Mouse (Mus musculus) thymus, adult 2 months (tissue): ENCODE results near the gene Magea5. TPM values are rescaled to one million over a fixed set of nuclear protein-coding genes. Genes with fewer than 3 reads are reported as not detected.
"Not testable (repeated sequence)": the region's sequence is repeated elsewhere in the genome, so short reads cannot be mapped to it uniquely, and the experiment has no call there.

ENCODE experiments used
- DNase-seq: peaks from one replicate; pipeline ENCODE4 v3.0.0; 2021
- H3K27ac ChIP-seq: fragments of 200-500 bp; 2 replicates; pipeline ENCODE4 v1.5.1; 2012; ENCODE audit warnings: low read length, control low read depth; ENCODE audit not compliant: control insufficient read depth, insufficient read depth
- H3K27me3 ChIP-seq: fragments of 200-500 bp; 2 replicates; pipeline ENCODE4 v1.6.1; 2012; ENCODE audit warnings: mild to moderate bottlenecking, low read length, moderate library complexity, mixed read lengths; ENCODE audit not compliant: control insufficient read depth, insufficient read depth
- H3K36me3 ChIP-seq: fragments of 200-500 bp; 2 replicates; pipeline ENCODE4 v1.6.1; 2012; ENCODE audit warnings: mild to moderate bottlenecking, low read length, moderate library complexity; ENCODE audit not compliant: control insufficient read depth, insufficient read depth
- H3K4me1 ChIP-seq: fragments of 200-500 bp; replicated peaks from 2 replicates; pipeline ENCODE4 v1.6.1; 2012; ENCODE audit warnings: low read length; ENCODE audit not compliant: control insufficient read depth, insufficient read depth
- H3K4me3 ChIP-seq: fragments of 200-500 bp; 2 replicates; pipeline ENCODE4 v1.5.1; 2012; ENCODE audit warnings: mild to moderate bottlenecking, low read length, control low read depth, moderate library complexity; ENCODE audit not compliant: control insufficient read depth, insufficient read depth
- CTCF ChIP-seq: fragments of 200-500 bp; IDR thresholded peaks from 2 replicates; pipeline ENCODE4 v1.5.1; 2012; ENCODE audit warnings: mild to moderate bottlenecking, control low read depth, low read length, moderate library complexity, borderline replicate concordance; ENCODE audit not compliant: control insufficient read depth, poor library complexity, insufficient read depth; ENCODE audit errors: extremely low read depth
- WGBS: fragments of 180-500 bp; shearing (Covaris S2); methylation state at CpG from one replicate; pipeline ENCODE4 v1.1.7; 2018; 5-methylcytosine and 5-hydroxymethylcytosine counted together
- polyA plus RNA-seq: library from polyadenylated mRNA; depleted of rRNA; stranded (reverse); fragments of >200 nt; gene quantifications from 2 replicates; pipeline ENCODE4 v1.2.3, GENCODE M21; 2012; rRNA removed

Gene Magea5
- polyA plus RNA-seq, result not detected in 2 replicates

DNA sequence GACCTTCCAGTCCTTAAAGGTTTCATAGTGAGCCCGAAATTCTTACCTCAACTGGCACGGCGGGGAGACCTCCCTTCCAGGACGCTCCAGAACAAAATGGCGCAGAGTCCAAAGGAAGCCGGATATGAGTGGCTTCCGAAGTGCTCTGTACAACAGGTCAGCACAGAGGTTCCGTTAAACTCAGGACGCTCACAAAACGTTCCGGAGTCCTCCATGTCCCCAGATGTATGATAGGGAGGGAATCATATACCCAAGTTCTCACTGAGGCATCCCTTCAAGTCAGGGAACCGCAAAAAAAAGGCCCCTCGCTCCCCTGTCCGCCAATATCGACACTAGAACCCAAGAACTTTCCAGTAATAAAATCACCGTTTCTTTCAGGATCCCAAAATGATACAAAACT lies at the start of gene Magea5:
Gene Magea5 (minus strand): TSS at position 101 of the 400 bp plus-strand sequence.
- not testable (repeated sequence) for H3K4me1 ChIP-seq, H3K27me3 ChIP-seq, DNase-seq, H3K4me3 ChIP-seq, H3K36me3 ChIP-seq, H3K27ac ChIP-seq
- WGBS, result 93% methylated on average over 16 of the region's 16 CpGs

DNA sequence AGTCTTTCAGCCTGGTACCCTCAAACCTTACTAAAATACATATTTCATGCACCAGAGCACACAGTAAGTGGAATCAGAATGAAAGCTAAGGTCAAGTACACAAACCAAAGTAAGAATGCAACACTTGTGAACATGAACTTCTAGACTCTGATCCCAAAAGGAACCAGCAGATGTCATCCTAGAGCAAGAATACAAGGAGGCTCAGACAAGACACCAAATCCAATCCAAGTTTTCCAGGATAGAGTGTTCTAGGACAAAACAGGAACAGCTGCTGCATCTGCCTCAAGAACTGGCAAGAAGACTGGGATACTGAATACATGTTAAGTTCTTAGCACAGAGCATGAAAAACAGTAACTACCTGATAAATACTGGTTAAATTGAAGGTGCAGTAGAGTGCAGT lies 35.1 kb upstream of the Magea5 start:
- DNase-seq, result no peak

DNA sequence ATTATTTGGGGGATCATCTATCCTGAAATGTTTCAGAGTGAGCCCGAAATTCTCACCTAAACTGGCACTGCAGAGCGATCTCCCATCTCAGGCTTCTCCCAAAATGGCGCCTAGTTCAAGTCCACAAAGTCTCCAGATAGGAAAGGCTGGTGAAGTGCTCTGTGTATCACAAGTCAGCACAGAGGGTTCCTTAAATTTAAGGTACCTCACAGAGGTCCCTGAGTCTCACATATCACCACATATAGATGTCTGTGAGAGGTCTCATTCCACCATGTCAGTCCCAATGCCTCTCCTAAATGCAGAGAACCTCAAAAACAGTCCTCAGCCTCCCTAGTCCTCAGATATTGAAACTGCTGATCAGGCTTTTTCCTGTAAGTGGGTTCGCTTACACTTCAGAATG lies 30.6 kb upstream of the Magea5 start, which contains the start of gene Magea2:
Gene Magea2 (minus strand): TSS at position 101 of the 400 bp plus-strand sequence.
- WGBS, result 93% methylated on average over 3 of the region's 4 CpGs
- H3K36me3 ChIP-seq, H3K27me3 ChIP-seq: not testable (repeated sequence)

More for the DNA sequence above, 35.1 kb upstream of the Magea5 start:
- no peaks in the 10 kb centered on the region for H3K4me1 ChIP-seq
- no peaks in the 10 kb centered on the region for H3K27me3 ChIP-seq
- H3K27ac ChIP-seq, result no peak overlapping the region
- H3K36me3 ChIP-seq, result no peaks in the 10 kb centered on the region
- no peak for TF ChIP-seq CTCF
- no peak overlapping the region for H3K4me3 ChIP-seq

DNA sequence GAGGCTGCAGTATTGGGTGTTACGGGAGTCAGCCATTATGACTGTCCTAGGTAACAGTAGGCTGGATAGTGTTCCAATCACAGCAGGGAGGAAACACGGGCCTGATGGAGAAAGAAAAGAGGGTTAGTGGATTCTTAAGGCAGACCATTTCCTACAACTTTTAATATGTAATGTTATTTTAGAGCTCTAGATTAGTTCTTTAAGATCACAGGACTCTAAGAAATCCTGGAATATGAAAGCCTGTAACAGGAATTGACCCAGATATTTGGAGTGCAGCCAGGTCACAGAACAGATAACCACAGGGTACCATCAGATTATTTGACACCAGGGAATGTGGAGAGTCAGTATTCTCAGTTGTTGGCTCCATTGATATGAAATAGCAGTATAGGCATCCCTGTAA lies 26.7 kb upstream of the Magea5 start, which contains the start of gene Magea1:
Gene Magea1 (minus strand): TSS at position 101 of the 400 bp plus-strand sequence.
- H3K4me3 ChIP-seq, H3K4me1 ChIP-seq, DNase-seq, H3K27ac ChIP-seq, H3K36me3 ChIP-seq, H3K27me3 ChIP-seq: not testable (repeated sequence)
- 100% methylated on average over 1 of the region's 2 CpGs for WGBS

More for the DNA sequence above, 30.6 kb upstream of the Magea5 start, which contains the start of gene Magea2:
- not testable (repeated sequence) for H3K4me1 ChIP-seq, DNase-seq, H3K27ac ChIP-seq, H3K4me3 ChIP-seq

Other genes with a start within 250 kb of the Magea5 start
- gene Cldn34b1, start 172.9 kb downstream of the Magea5 start, polyA plus RNA-seq, result not detected in 2 replicates
- not detected in 2 replicates for gene Magea6, start 127.2 kb downstream of the Magea5 start, polyA plus RNA-seq
- gene Magea3, start 113.6 kb downstream of the Magea5 start, polyA plus RNA-seq, result not detected in 2 replicates
- 0.05 TPM in 1 of 2 replicates, not detected in the other for gene Magea8, start 67.3 kb downstream of the Magea5 start, polyA plus RNA-seq
- gene Magea1, start 26.6 kb upstream of the Magea5 start, polyA plus RNA-seq, result not detected in 2 replicates
- gene Magea2, start 30.5 kb upstream of the Magea5 start, polyA plus RNA-seq, result not detected in 2 replicates
- 0.11 TPM in 1 of 2 replicates, not detected in the other for gene Cldn34b2, start 65.3 kb upstream of the Magea5 start, polyA plus RNA-seq
- gene Sat1, start 153.3 kb upstream of the Magea5 start, polyA plus RNA-seq, result 34.4 and 41.7 TPM in 2 replicates
- 12.7 and 17.8 TPM in 2 replicates for gene Acot9, start 199.3 kb upstream of the Magea5 start, polyA plus RNA-seq